11 mouse cellular contexts compared by ENCODE assay signal in genomic region chr9:27308045-27308444, GRCm38 (mm10). TPM values are rescaled to one million over a fixed set of nuclear protein-coding genes. Genes with fewer than 3 reads are reported as not detected.
A peak's percentile ranks its signal among the peaks of the same experiment; 100 is the strongest.
DNase-seq lines count a peak whose midpoint lies in the region; ATAC-seq lines count a peak whose summit lies in the region.
"Had no signal": no experiment of that assay in that cellular context is flagged by ENCODE, and none has a peak within 500 bp of the region (broad histone marks: within the 10 kb centered on the region; RNA-seq: fewer than 3 reads in every experiment).

No protein-coding gene starts in this region.

- peak; percentile 10; the same call in 1 of the 2 replicates for ATAC-seq in hindbrain, embryonic 15.5 days (ENCODE audit: low FRiP score, low read depth)
- ATAC-seq in neural tube, embryonic 15.5 days (ENCODE audit: low FRiP score), result peak; percentile 9; the same call in 1 of the 2 replicates

- peaks cover 70% of the 10 kb centered on the region for H3K4me1 ChIP-seq in hindbrain, embryonic 15.5 days (replicated peaks)
- peaks cover 60% of the 10 kb centered on the region for H3K4me1 ChIP-seq in neural tube, embryonic 15.5 days

- H3K4me2 ChIP-seq in hindbrain, embryonic 15.5 days, result peak overlapping the region; percentile 34
- H3K4me2 ChIP-seq in neural tube, embryonic 15.5 days, result peak overlapping the region; percentile 17
- H3K4me2 ChIP-seq: heart, embryonic 13.5 days; limb, embryonic 12.5 days had no signal

- no peak overlapping the region for H3K4me3 ChIP-seq in hindbrain, embryonic 15.5 days
- H3K4me3 ChIP-seq in neural tube, embryonic 15.5 days (replicated peaks), result no peak overlapping the region
- H3K4me3 ChIP-seq: heart, embryonic 13.5 days; limb, embryonic 12.5 days had no signal

- H3K27ac ChIP-seq in hindbrain, embryonic 15.5 days (replicated peaks), result peak overlapping the region; percentile 84
- H3K27ac ChIP-seq in neural tube, embryonic 15.5 days (replicated peaks), result peak overlapping the region; percentile 83
- H3K27ac ChIP-seq: heart, embryonic 13.5 days; limb, embryonic 12.5 days had no signal

- DNase-seq in kidney, postnatal 4 days, result peak; percentile 76 to 77
- no peak for DNase-seq in kidney, adult 9 months
- peak; percentile 60 for DNase-seq in embryo, embryonic 11 days
- DNase-seq in frontal cortex, adult 2 months (ENCODE audit: extremely low spot score in 1 of 2, low spot score in 1 of 2), result no peak
- no peak for DNase-seq in frontal cortex, postnatal 10 days (ENCODE audit: low spot score in 2 of 2)
- no peak for DNase-seq in urinary bladder, postnatal 4 days (ENCODE audit: low spot score in 2 of 2)
- DNase-seq: thymus, adult 18-20 months had no signal

- H3K27me3 ChIP-seq in hindbrain, embryonic 15.5 days, result no peaks in the 10 kb centered on the region
- H3K27me3 ChIP-seq in neural tube, embryonic 15.5 days (replicated peaks), result no peaks in the 10 kb centered on the region

- H3K9ac ChIP-seq in hindbrain, embryonic 15.5 days, result 0 out of 2 replicates have a peak overlapping the region, but pooled peaks have one; percentile 9
- 0 out of 2 replicates have a peak overlapping the region, but pooled peaks have one; percentile 27 for H3K9ac ChIP-seq in neural tube, embryonic 15.5 days (replicated peaks)
- H3K9ac ChIP-seq: heart, embryonic 13.5 days; limb, embryonic 12.5 days had no signal

- H3K9me3 ChIP-seq in hindbrain, embryonic 15.5 days, result no peaks in the 10 kb centered on the region
- H3K9me3 ChIP-seq in neural tube, embryonic 15.5 days (replicated peaks), result no peaks in the 10 kb centered on the region
- H3K9me3 ChIP-seq: heart, embryonic 13.5 days; limb, embryonic 12.5 days had no signal

- peaks cover 9% of the 10 kb centered on the region; the same call in 1 of the 2 replicates for H3K36me3 ChIP-seq in hindbrain, embryonic 15.5 days
- 0 out of 2 replicates have a peak, but pooled peaks cover 4% of the 10 kb centered on the region for H3K36me3 ChIP-seq in neural tube, embryonic 15.5 days
- H3K36me3 ChIP-seq: heart, embryonic 13.5 days; limb, embryonic 12.5 days had no signal

- 35% methylated on average over 7 of the region's 7 CpGs for WGBS in hindbrain, embryonic 15.5 days
- 42% methylated on average over 7 of the region's 7 CpGs for WGBS in neural tube, embryonic 15.5 days

RNA-seq across cellular contexts. Expression of gene Igsf9b, which starts 9.0 kb away (rescaled TPM):
- polyA plus RNA-seq in hindbrain, embryonic 15.5 days (2015; fragmentation: Nextera tagmentation; extraction: Ambion mirVana), result 23.2 and 25.4 TPM in 2 replicates
- polyA plus RNA-seq in neural tube, embryonic 15.5 days (2015; fragmentation: Nextera tagmentation; extraction: Ambion mirVana), result 19.0 and 23.2 TPM in 2 replicates
- 17.2 and 17.5 TPM in 2 replicates for polyA plus RNA-seq in frontal cortex, adult 2 months (2012; rRNA removed)

Comparison
In these comparisons a context has a peak if more than half of its experiments do, and no peak if none do; other contexts are left out.
1. DNase-seq: peak in kidney, postnatal 4 days (2 of 2) and embryo, embryonic 11 days (single experiment); none in kidney, adult 9 months (single experiment), frontal cortex, adult 2 months (0 of 2), frontal cortex, postnatal 10 days (0 of 2) and urinary bladder, postnatal 4 days (0 of 2).